Mouse (Mus musculus): Measurements from ENCODE around the gene Nos3.

GRCm38 (mm10) chr5:24412063-24412462 lies 47.5 kb downstream of the Nos3 start:
- TF ChIP-seq CTCF (conservative IDR thresholded peaks at IDR 0.05; ENCODE audit: low read length): no peak
- TF ChIP-seq NANOG (IDR thresholded peaks at IDR 0.05; ENCODE audit: borderline replicate concordance, low read length): no peak
